Mouse (Mus musculus): ENCODE measurements at regions not wholly inside any gene's neighbourhood (a gene's known extent, or its start where the extent isn't known, plus 50 kb on each side); places are given as distances from the start of the nearest gene placed in this dataset.

DNA sequence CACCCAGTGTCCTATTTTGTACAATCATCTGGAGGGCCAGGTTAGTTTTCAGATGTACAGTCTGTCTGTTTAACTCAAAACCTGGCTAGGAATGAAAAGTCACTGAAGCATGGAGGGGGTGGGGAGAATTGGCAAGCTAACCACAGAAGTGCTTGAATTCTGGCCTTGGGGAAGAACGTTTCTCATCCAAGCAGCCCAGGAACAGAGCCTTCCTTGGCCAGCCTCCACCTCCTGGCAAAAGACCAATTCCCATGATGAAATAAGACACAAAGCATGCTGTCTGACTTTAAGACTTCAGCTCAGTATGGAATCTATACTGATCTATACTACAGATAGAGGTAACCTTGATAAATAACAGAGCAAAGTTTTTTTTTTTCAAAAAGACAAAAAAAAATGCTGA lies 80.3 kb upstream of the Zfp648 start:
- DNase-seq: peak; percentile 90

GRCm38 (mm10) chr1:154124981-154125380 lies 76.0 kb upstream of the Zfp648 start:
- DNase-seq: no peak

DNA sequence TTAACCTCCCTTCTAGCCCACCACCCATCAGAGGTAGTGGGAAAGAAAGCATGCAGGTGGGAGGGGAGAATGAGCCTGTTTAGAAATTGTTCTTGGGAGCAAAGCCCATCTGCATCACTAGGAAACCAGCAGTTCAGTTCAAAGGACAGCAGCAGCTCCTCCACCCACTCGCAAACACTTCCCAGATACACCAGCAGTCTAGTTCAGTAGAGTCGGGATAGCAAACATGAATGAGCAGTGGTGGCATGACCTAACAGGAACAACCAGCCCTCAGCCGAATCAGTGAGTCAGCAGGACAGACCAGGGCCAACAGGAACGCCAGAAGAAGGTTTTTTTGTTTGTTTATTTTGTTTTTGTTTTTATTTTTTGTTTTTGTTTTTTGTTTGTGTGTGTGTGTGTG lies 74.5 kb upstream of the Zfp648 start:
- no peak for DNase-seq

DNA sequence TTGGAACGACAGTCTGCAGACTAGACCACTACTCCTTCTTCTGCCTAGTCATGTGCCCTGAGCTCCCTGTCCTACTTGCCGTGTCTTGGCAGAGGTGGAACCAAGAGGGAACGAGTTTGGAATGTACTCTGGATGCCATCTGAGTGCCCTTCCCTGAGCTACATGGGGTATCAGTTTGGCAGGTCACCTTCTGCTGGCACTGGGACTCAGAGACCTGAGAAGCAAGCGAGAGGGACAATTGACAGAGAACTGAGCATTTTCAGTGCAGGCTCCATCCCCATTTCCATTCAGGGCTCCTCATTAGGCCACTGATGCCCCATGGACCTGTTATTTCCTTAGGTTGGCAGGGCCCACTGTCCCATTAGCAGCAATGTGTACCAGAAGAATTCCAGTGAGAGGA lies 61.5 kb upstream of the Zfp648 start:
- no peak for DNase-seq

DNA sequence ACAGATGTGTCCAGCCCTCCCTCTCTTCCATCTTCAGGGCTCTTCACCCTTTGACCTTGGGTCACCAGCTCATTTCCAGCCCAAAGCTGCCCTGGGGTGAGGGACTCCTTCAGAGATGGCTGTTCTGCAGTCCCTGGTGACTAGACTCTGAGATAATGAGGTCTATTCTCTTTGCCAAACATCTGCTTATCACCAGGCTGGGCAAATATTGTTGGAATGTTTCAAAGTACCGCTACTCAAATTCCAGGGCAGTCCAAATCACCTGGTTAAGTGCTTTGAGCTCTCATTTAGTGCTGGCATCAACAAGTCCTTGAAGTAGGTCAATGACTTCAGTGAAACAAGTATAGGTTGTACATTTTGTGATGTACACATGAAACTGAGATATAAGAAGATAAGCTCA lies 57.3 kb upstream of the Zfp648 start:
- DNase-seq: no peak

DNA sequence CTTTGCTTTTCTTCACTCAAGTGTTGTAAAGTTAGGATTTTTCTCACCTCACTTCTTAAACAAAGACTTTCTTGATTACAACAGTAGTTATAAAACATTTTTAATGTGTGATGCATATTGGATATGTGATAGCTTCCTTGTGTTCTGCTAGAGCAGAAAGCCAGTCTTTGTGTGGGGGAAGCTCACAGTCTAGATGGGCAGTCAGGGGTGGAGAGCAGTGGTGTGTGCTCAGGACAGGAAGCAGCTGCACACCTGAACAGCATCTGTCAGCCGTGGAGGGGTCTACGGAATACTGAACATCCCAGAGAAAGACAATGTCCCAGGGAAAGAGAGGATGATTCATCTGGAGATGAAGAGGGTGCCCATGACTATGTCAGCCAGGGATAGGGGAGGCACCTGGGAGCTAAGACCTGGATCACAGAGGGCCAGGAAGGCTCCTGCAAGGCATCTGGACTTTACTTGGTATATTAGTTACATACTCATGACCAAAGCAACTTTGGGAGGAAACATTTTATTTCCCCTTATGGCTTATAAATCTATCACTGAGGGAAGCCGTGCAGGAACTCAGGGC lies 53.9 kb upstream of the Zfp648 start:
- no peak for DNase-seq

- DNase-seq: peak; percentile 76
Measured at GRCm38 (mm10) chr1:154148948-154149347, 52.0 kb upstream of the Zfp648 start.

- no peak for DNase-seq
Measured at GRCm38 (mm10) chr1:154149431-154150143, 51.4 kb upstream of the Zfp648 start.

- DNase-seq: peak; percentile 84
Measured at GRCm38 (mm10) chr1:154150167-154150851, 50.7 kb upstream of the Zfp648 start.
